Mouse (Mus musculus): ENCODE data around the gene Cep128.
A peak's percentile ranks its signal among the peaks of the same experiment; 100 is the strongest.

- TF ChIP-seq E2F4 (IDR thresholded peaks at IDR 0.05; ENCODE audit: insufficient replicate concordance, low read depth, low read length) (no peak), IRF4 (IDR thresholded peaks at IDR 0.05; ENCODE audit: low read depth, low read length) (no peak), NELFE (IDR thresholded peaks at IDR 0.05; ENCODE audit: low read depth, low read length) (no peak), MAFK (IDR thresholded peaks at IDR 0.05; ENCODE audit: insufficient replicate concordance, low read length) (0 out of 2 replicates have a peak, but pooled peaks have one; percentile 17), CTCF (conservative IDR thresholded peaks at IDR 0.05 in 1 of 2, IDR thresholded peaks at IDR 0.05 in 1 of 2; ENCODE audit: low read depth in 2 of 2, low read length in 2 of 2) (no peak)
Observed at GRCm38 (mm10) chr12:91097869-91098268, 286.3 kb downstream of the Cep128 start.
